Mouse (Mus musculus) hindbrain, embryonic 10.5 days (tissue): ENCODE measurements around the gene Ttc17. TPM values are rescaled to one million over a fixed set of nuclear protein-coding genes. Genes with fewer than 3 reads are reported as not detected.

Experiments used
- DNase-seq: peaks from one replicate; pipeline ENCODE4 v3.0.0-alpha.2; 2017; ENCODE audit warnings: low spot score
- H3K27ac ChIP-seq: fragments of 300-500 bp; sonication (generic); 2 replicates; pipeline ENCODE4 v1.5.1; 2016; ENCODE audit warnings: mild to moderate bottlenecking, moderate library complexity
- H3K27me3 ChIP-seq: fragments of 300-500 bp; sonication (generic); 2 replicates; pipeline ENCODE4 v1.6.1; 2016; ENCODE audit warnings: mild to moderate bottlenecking; ENCODE audit not compliant: poor library complexity, insufficient read depth, severe bottlenecking
- H3K36me3 ChIP-seq: fragments of 300-500 bp; sonication (generic); 2 replicates; pipeline ENCODE4 v1.6.1; 2016; ENCODE audit warnings: mild to moderate bottlenecking, moderate library complexity
- H3K4me1 ChIP-seq: fragments of 300-500 bp; sonication (generic); replicated peaks from 2 replicates; pipeline ENCODE4 v1.6.1; 2016; ENCODE audit warnings: mild to moderate bottlenecking
- H3K4me3 ChIP-seq: fragments of 300-500 bp; sonication (generic); 2 replicates; pipeline ENCODE4 v1.5.1; 2016; ENCODE audit warnings: mild to moderate bottlenecking, moderate library complexity
- H3K9me3 ChIP-seq: fragments of 300-500 bp; sonication (generic); 2 replicates; pipeline ENCODE4 v1.6.1; 2016; ENCODE audit warnings: mild to moderate bottlenecking, moderate library complexity
- WGBS: fragments of 180-500 bp; shearing (Covaris S2); methylation state at CpG from one replicate; pipeline ENCODE4 v1.1.7; 2016; 5-methylcytosine and 5-hydroxymethylcytosine counted together
- polyA plus RNA-seq: library from polyadenylated mRNA; unstranded; fragments of >200 nt; fragmentation: Nextera tagmentation; extraction: Ambion mirVana; gene quantifications from 2 replicates; pipeline ENCODE4 v1.2.1, GENCODE M21; 2016

The Ttc17 gene
- polyA plus RNA-seq, 1 experiment from 2014 or later, result 13.9 TPM

GRCm38 (mm10) chr2:94275658-94276057, 130.8 kb downstream of the Ttc17 start:
- no peaks in the 10 kb centered on the region for H3K36me3 ChIP-seq
- H3K4me1 ChIP-seq, result peaks cover 26% of the 10 kb centered on the region
- 86% methylated on average over 3 of the region's 3 CpGs for WGBS
- no peak overlapping the region for H3K27ac ChIP-seq
- H3K4me3 ChIP-seq, result no peak overlapping the region
- no peak for DNase-seq
- H3K27me3 ChIP-seq, result peaks cover 51% of the 10 kb centered on the region
- H3K9me3 ChIP-seq, result no peaks in the 10 kb centered on the region

- H3K36me3 ChIP-seq, result no peaks in the 10 kb centered on the region
- DNase-seq, result peak; percentile 67
- H3K9me3 ChIP-seq, result no peaks in the 10 kb centered on the region
- H3K4me1 ChIP-seq, result peaks cover 26% of the 10 kb centered on the region
- H3K4me3 ChIP-seq, result peak overlapping the region; percentile 75
- H3K27me3 ChIP-seq, result peaks cover 54% of the 10 kb centered on the region
- peak overlapping the region; percentile 89 for H3K27ac ChIP-seq
- under 1% methylated on average over 72 of the region's 72 CpGs for WGBS
These were observed 133.1 kb downstream of the Ttc17 start for GRCm38 (mm10) chr2:94273154-94274021.

GRCm38 (mm10) chr2:94271176-94271575, 135.3 kb downstream of the Ttc17 start:
- H3K27me3 ChIP-seq, result peaks cover 74% of the 10 kb centered on the region

GRCm38 (mm10) chr2:94268835-94269234, 137.7 kb downstream of the Ttc17 start:
- peaks cover 60% of the 10 kb centered on the region for H3K27me3 ChIP-seq
- 91% methylated on average over 8 of the region's 8 CpGs for WGBS
- no peak for DNase-seq

More at GRCm38 (mm10) chr2:94271176-94271575, 135.3 kb downstream of the Ttc17 start:
- DNase-seq, result no peak
- Histone ChIP-seq H3K4me1 (peaks cover 42% of the 10 kb centered on the region), H3K9me3 (no peaks in the 10 kb centered on the region), H3K36me3 (no peaks in the 10 kb centered on the region), H3K27ac (no peak overlapping the region), H3K4me3 (no peak overlapping the region)
- 91% methylated on average over 10 of the region's 10 CpGs for WGBS

GRCm38 (mm10) chr2:94267213-94267850, 139.2 kb downstream of the Ttc17 start:
- DNase-seq, result no peak
- Histone ChIP-seq H3K36me3 (no peaks in the 10 kb centered on the region), H3K27ac (no peak overlapping the region; the same call in none of the 2 replicates), H3K27me3 (peaks cover 61% of the 10 kb centered on the region), H3K4me1 (peaks cover 57% of the 10 kb centered on the region), H3K4me3 (no peak overlapping the region), H3K9me3 (no peaks in the 10 kb centered on the region)
- 26% methylated on average over 4 of the region's 4 CpGs for WGBS

More at GRCm38 (mm10) chr2:94268835-94269234, 137.7 kb downstream of the Ttc17 start:
- Histone ChIP-seq H3K4me3 (no peak overlapping the region), H3K27ac (no peak overlapping the region), H3K9me3 (no peaks in the 10 kb centered on the region), H3K4me1 (peaks cover 56% of the 10 kb centered on the region), H3K36me3 (no peaks in the 10 kb centered on the region)

- 25% methylated on average over 7 of the region's 7 CpGs for WGBS
- H3K36me3 ChIP-seq, result no peaks in the 10 kb centered on the region
- H3K4me3 ChIP-seq, result no peak overlapping the region
- H3K4me1 ChIP-seq, result peaks cover 58% of the 10 kb centered on the region
- no peak for DNase-seq
- H3K27ac ChIP-seq, result peak overlapping the region; percentile 80
- peaks cover 61% of the 10 kb centered on the region for H3K27me3 ChIP-seq
- no peaks in the 10 kb centered on the region for H3K9me3 ChIP-seq
These were observed 139.9 kb downstream of the Ttc17 start for GRCm38 (mm10) chr2:94266381-94267160.

- Histone ChIP-seq H3K36me3 (no peaks in the 10 kb centered on the region), H3K27me3 (peaks cover 62% of the 10 kb centered on the region), H3K4me3 (peak overlapping the region; percentile 54), H3K27ac (peak overlapping the region; percentile 80), H3K9me3 (no peaks in the 10 kb centered on the region), H3K4me1 (peaks cover 58% of the 10 kb centered on the region)
- peak; percentile 50 for DNase-seq
- whole genome bisulfite sequencing, result 4% methylated on average over 16 of the region's 16 CpGs
These were observed 141.0 kb downstream of the Ttc17 start for GRCm38 (mm10) chr2:94265221-94266191.

- peak overlapping the region; percentile 80 for H3K27ac ChIP-seq
- H3K4me1 ChIP-seq, result peaks cover 58% of the 10 kb centered on the region
- under 1% methylated on average over 12 of the region's 12 CpGs for WGBS
These were observed 141.8 kb downstream of the Ttc17 start for GRCm38 (mm10) chr2:94264631-94265098.

GRCm38 (mm10) chr2:94264006-94264405, 142.5 kb downstream of the Ttc17 start:
- DNase-seq, result no peak

More at GRCm38 (mm10) chr2:94264631-94265098, 141.8 kb downstream of the Ttc17 start:
- Histone ChIP-seq H3K4me3 (peak overlapping the region; percentile 54), H3K36me3 (no peaks in the 10 kb centered on the region), H3K27me3 (peaks cover 69% of the 10 kb centered on the region), H3K9me3 (no peaks in the 10 kb centered on the region)
- DNase-seq, result peak; percentile 49

GRCm38 (mm10) chr2:94263530-94263937, 143.0 kb downstream of the Ttc17 start:
- 1% methylated on average over 14 of the region's 14 CpGs for WGBS
- H3K27me3 ChIP-seq, result peaks cover 71% of the 10 kb centered on the region

More at GRCm38 (mm10) chr2:94264006-94264405, 142.5 kb downstream of the Ttc17 start:
- peaks cover 58% of the 10 kb centered on the region for H3K4me1 ChIP-seq
- no peaks in the 10 kb centered on the region for H3K36me3 ChIP-seq
- peak overlapping the region; percentile 80 for H3K27ac ChIP-seq
- H3K9me3 ChIP-seq, result no peaks in the 10 kb centered on the region
- 0% methylated on average over 2 of the region's 2 CpGs for WGBS
- peaks cover 72% of the 10 kb centered on the region for H3K27me3 ChIP-seq
- peak overlapping the region; percentile 54 for H3K4me3 ChIP-seq

GRCm38 (mm10) chr2:94262917-94263529, 143.5 kb downstream of the Ttc17 start:
- Histone ChIP-seq H3K4me3 (peak overlapping the region; percentile 54), H3K9me3 (no peaks in the 10 kb centered on the region), H3K4me1 (peaks cover 58% of the 10 kb centered on the region), H3K27ac (peak overlapping the region; percentile 79), H3K36me3 (no peaks in the 10 kb centered on the region), H3K27me3 (peaks cover 65% of the 10 kb centered on the region)
- peak; percentile 25 for DNase-seq
- WGBS, result 2% methylated on average over 13 of the region's 13 CpGs

More at GRCm38 (mm10) chr2:94263530-94263937, 143.0 kb downstream of the Ttc17 start:
- Histone ChIP-seq H3K4me1 (peaks cover 58% of the 10 kb centered on the region), H3K27ac (peak overlapping the region; percentile 79), H3K9me3 (no peaks in the 10 kb centered on the region), H3K4me3 (peak overlapping the region; percentile 54), H3K36me3 (no peaks in the 10 kb centered on the region)
- DNase-seq, result peak; percentile 43
